Mouse (Mus musculus): ENCODE results near the gene Mapk1. TPM values are rescaled to one million over a fixed set of nuclear protein-coding genes. Genes with fewer than 3 reads are reported as not detected.

Gene Mapk1
- polyA plus RNA-seq, 1 experiment from 2014 or later, result 74.9 TPM

GRCm38 (mm10) chr16:17086241-17086640, 103.1 kb downstream of the Mapk1 start:
- Histone ChIP-seq H3K9me3 (replicated peaks; ENCODE audit: control insufficient read depth, low read length) (no peaks in the 10 kb centered on the region), H3K9ac (ENCODE audit: low read depth, low read length) (no peak overlapping the region), H3K36me3 (ENCODE audit: control insufficient read depth, insufficient read depth) (peaks cover 26% of the 10 kb centered on the region), H3K27ac (ENCODE audit: low read length) (no peak overlapping the region), H3K4me1 (ENCODE audit: control insufficient read depth, low read depth, low read length) (no peaks in the 10 kb centered on the region), H3K4me2 (ENCODE audit: low read depth, low read length) (no peak overlapping the region), H3K4me3 (ENCODE audit: low read depth, low read length) (no peak overlapping the region), H3K27me3 (ENCODE audit: control insufficient read depth, insufficient read depth, low read depth, low read length) (no peaks in the 10 kb centered on the region)
- 76% methylated on average over 3 of the region's 3 CpGs for WGBS (ENCODE audit: insufficient replicate concordance)
- no peak for ATAC-seq (ENCODE audit: low read depth)

DNA sequence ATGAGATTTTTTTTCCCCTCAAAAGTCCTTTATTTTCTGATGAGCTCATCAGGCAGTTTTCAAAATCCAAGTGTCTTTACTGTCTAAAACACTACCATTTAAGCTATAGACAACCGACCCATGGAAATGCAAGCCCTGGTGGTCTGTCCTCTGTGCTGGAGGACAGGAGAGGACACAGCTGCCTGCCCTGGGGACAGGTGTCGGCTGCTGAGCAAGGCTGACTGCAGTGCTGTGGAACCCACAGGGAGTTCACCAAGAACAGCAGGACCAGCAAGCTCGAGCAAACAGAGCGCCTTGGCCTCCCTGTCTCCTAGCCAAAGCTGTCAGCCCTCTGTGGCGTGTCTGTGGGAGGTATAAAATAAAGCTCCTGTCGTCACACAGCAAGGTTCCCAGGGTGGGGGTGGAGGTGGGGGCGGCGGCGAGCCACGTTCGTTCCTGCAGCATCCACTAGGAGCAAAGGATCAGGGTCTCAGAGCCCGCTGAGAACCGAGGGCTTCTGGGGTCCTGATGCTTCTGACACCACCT, 103.5 kb downstream of the Mapk1 start:
- H3K4me2 ChIP-seq (ENCODE audit: low read depth, low read length), result no peak overlapping the region
- H3K36me3 ChIP-seq (ENCODE audit: control insufficient read depth, insufficient read depth), result peaks cover 27% of the 10 kb centered on the region
- no peaks in the 10 kb centered on the region for H3K27me3 ChIP-seq (ENCODE audit: control insufficient read depth, insufficient read depth, low read depth, low read length)

GRCm38 (mm10) chr16:17088346-17088745, 105.2 kb downstream of the Mapk1 start:
- Histone ChIP-seq H3K27ac (ENCODE audit: low read length) (no peak overlapping the region), H3K9me3 (replicated peaks; ENCODE audit: control insufficient read depth, low read length) (no peaks in the 10 kb centered on the region), H3K4me2 (ENCODE audit: low read depth, low read length) (no peak overlapping the region), H3K4me1 (ENCODE audit: control insufficient read depth, low read depth, low read length) (no peaks in the 10 kb centered on the region), H3K9ac (ENCODE audit: low read depth, low read length) (no peak overlapping the region), H3K36me3 (ENCODE audit: control insufficient read depth, insufficient read depth) (peaks cover 30% of the 10 kb centered on the region), H3K4me3 (ENCODE audit: low read depth, low read length) (no peak overlapping the region), H3K27me3 (ENCODE audit: control insufficient read depth, insufficient read depth, low read depth, low read length) (no peaks in the 10 kb centered on the region)
- 66% methylated on average over 3 of the region's 3 CpGs for WGBS (ENCODE audit: insufficient replicate concordance)
- ATAC-seq (ENCODE audit: low read depth), result no peak

More for the DNA sequence above, 103.5 kb downstream of the Mapk1 start:
- Histone ChIP-seq H3K4me3 (ENCODE audit: low read depth, low read length) (no peak overlapping the region), H3K27ac (ENCODE audit: low read length) (no peak overlapping the region), H3K9ac (ENCODE audit: low read depth, low read length) (no peak overlapping the region), H3K4me1 (ENCODE audit: control insufficient read depth, low read depth, low read length) (no peaks in the 10 kb centered on the region), H3K9me3 (replicated peaks; ENCODE audit: control insufficient read depth, low read length) (no peaks in the 10 kb centered on the region)
- ATAC-seq (ENCODE audit: low read depth), result no peak
- WGBS (ENCODE audit: insufficient replicate concordance), result 85% methylated on average over 13 of the region's 13 CpGs

- Histone ChIP-seq H3K4me2 (ENCODE audit: low read depth, low read length) (no peak overlapping the region), H3K9ac (ENCODE audit: low read depth, low read length) (no peak overlapping the region), H3K4me1 (ENCODE audit: control insufficient read depth, low read depth, low read length) (no peaks in the 10 kb centered on the region; the same call in 1 of the 2 replicates), H3K27ac (ENCODE audit: low read length) (no peak overlapping the region), H3K27me3 (ENCODE audit: control insufficient read depth, insufficient read depth, low read depth, low read length) (no peaks in the 10 kb centered on the region), H3K4me3 (ENCODE audit: low read depth, low read length) (no peak overlapping the region), H3K36me3 (ENCODE audit: control insufficient read depth, insufficient read depth) (peaks cover 41% of the 10 kb centered on the region), H3K9me3 (replicated peaks; ENCODE audit: control insufficient read depth, low read length) (no peaks in the 10 kb centered on the region)
- WGBS (ENCODE audit: insufficient replicate concordance), result 77% methylated on average over 3 of the region's 3 CpGs
- no peak for ATAC-seq (ENCODE audit: low read depth)
Observed at GRCm38 (mm10) chr16:17096938-17097337, 113.8 kb downstream of the Mapk1 start.

Other genes starting within 250 kb of the Mapk1 start
- not detected in 2 replicates for gene Spag6l, start 153.9 kb upstream of the Mapk1 start, polyA plus RNA-seq (2015; fragmentation: Nextera tagmentation; extraction: Ambion mirVana)
- gene Igll1, start 119.4 kb upstream of the Mapk1 start, polyA plus RNA-seq (2015; fragmentation: Nextera tagmentation; extraction: Ambion mirVana), result 17.5 and 20.5 TPM in 2 replicates
- gene Top3b, start 112.6 kb upstream of the Mapk1 start, polyA plus RNA-seq (2015; fragmentation: Nextera tagmentation; extraction: Ambion mirVana), result 19.3 and 22.6 TPM in 2 replicates
- gene Vpreb1, start 112.5 kb upstream of the Mapk1 start, polyA plus RNA-seq (2015; fragmentation: Nextera tagmentation; extraction: Ambion mirVana), result 12.4 and 15.4 TPM in 2 replicates
- 7.5 and 8.1 TPM in 2 replicates for gene Ppm1f, start 86.9 kb upstream of the Mapk1 start, polyA plus RNA-seq (2015; fragmentation: Nextera tagmentation; extraction: Ambion mirVana)
- 0.68 and 0.93 TPM in 2 replicates for gene Ypel1, start 86.3 kb downstream of the Mapk1 start, polyA plus RNA-seq (2015; fragmentation: Nextera tagmentation; extraction: Ambion mirVana)
- gene Ppil2, start 127.9 kb downstream of the Mapk1 start, polyA plus RNA-seq (2015; fragmentation: Nextera tagmentation; extraction: Ambion mirVana), result 52.5 and 55.9 TPM in 2 replicates
- gene 2610318N02Rik, start 141.8 kb downstream of the Mapk1 start, polyA plus RNA-seq (2015; fragmentation: Nextera tagmentation; extraction: Ambion mirVana), result 13.1 and 14.8 TPM in 2 replicates
- 43.3 and 45.5 TPM in 2 replicates for gene Sdf2l1, start 149.0 kb downstream of the Mapk1 start, polyA plus RNA-seq (2015; fragmentation: Nextera tagmentation; extraction: Ambion mirVana)
- 5.3 and 5.6 TPM in 2 replicates for gene Ydjc, start 161.2 kb downstream of the Mapk1 start, polyA plus RNA-seq (2015; fragmentation: Nextera tagmentation; extraction: Ambion mirVana)
- 0.14 and 0.45 TPM in 2 replicates for gene Ccdc116, start 163.8 kb downstream of the Mapk1 start, polyA plus RNA-seq (2015; fragmentation: Nextera tagmentation; extraction: Ambion mirVana)
- gene Ube2l3, start 219.3 kb downstream of the Mapk1 start, polyA plus RNA-seq (2015; fragmentation: Nextera tagmentation; extraction: Ambion mirVana), result 164 and 179 TPM in 2 replicates
- 0.04 and 0.05 TPM in 2 replicates for gene Rimbp3, start 225.2 kb downstream of the Mapk1 start, polyA plus RNA-seq (2015; fragmentation: Nextera tagmentation; extraction: Ambion mirVana)

Data from liver, embryonic 16.5 days (tissue).